Mouse (Mus musculus) cortical plate, adult 2 months (tissue): ENCODE data around the gene Gpkow.

Source experiments
- CTCF ChIP-seq: fragments of 200-500 bp; IDR thresholded peaks from 2 replicates; pipeline ENCODE4 v1.5.1; 2011; ENCODE audit warnings: mild to moderate bottlenecking, control low read depth, low read length; ENCODE audit not compliant: insufficient read depth; ENCODE audit errors: extremely low read depth
- POLR2A ChIP-seq: fragments of 200-500 bp; IDR thresholded peaks from 2 replicates; pipeline ENCODE4 v1.6.1; 2011; ENCODE audit warnings: mild to moderate bottlenecking, low read length, control low read depth; ENCODE audit not compliant: insufficient read depth; ENCODE audit errors: extremely low read depth

- TF ChIP-seq POLR2A (no peak), CTCF (no peak)
Measured at GRCm38 (mm10) chrX:7658031-7658784, 38.7 kb upstream of the Gpkow start.
